Mouse (Mus musculus): Measurements from ENCODE around the gene Gm28043. TPM values are rescaled to one million over a fixed set of nuclear protein-coding genes. Genes with fewer than 3 reads are reported as not detected.

Gene Gm28043
- total and polyA plus RNA-seq, 3 experiments: 1.3 to 3.4 TPM; not detected in 1

DNA sequence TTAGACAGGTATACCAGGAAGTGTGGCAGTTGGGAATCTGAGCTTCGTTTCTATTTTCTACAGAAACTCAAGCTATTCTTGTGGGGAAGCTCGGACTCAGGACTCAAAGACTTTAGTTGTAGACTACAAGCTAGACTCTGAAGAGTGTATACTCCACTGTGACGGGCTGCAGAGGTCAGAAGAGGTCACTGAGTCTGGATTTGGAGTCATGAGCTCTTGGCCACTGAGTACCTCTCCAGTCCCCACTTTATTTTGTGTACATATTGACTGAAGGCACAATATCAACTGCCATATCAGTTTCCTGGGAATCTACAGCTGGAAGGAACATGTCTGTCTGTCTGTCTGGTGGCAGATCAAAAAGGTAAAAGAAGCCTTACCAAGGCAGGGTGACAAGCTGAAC, 4.6 kb downstream of the Gm28043 start:
- no peaks in the 10 kb centered on the region for H3K27me3 ChIP-seq (ENCODE audit: control insufficient read depth in 1 of 2, insufficient read depth in 2 of 2, low read length in 2 of 2)
- H3K4me1 ChIP-seq (ENCODE audit: control insufficient read depth in 1 of 2, insufficient read depth in 2 of 2, low read length in 2 of 2): peaks cover 0 to 12% of the 10 kb centered on the region in 2 experiments; a peak in 2 of 4 replicates
- no peak overlapping the region for H3K4me3 ChIP-seq (ENCODE audit: control insufficient read depth in 1 of 2, insufficient read depth in 1 of 2, low read depth in 2 of 2, low read length in 2 of 2)
- H3K79me2 ChIP-seq (ENCODE audit: control insufficient read depth, insufficient read depth, low read length, poor library complexity): peaks cover 37% of the 10 kb centered on the region
- no peak for DNase-seq (ENCODE audit: low read depth, low spot score)
- no peak for TF ChIP-seq POLR2A (IDR thresholded peaks at IDR 0.05; ENCODE audit: control insufficient read depth in 1 of 2, insufficient read depth in 1 of 2, low read depth in 1 of 2, low read length in 2 of 2, poor library complexity in 1 of 2)
- TF ChIP-seq POLR2AphosphoS2 (IDR thresholded peaks at IDR 0.05; ENCODE audit: low read length): no peak
- TF ChIP-seq MAZ (IDR thresholded peaks at IDR 0.05; ENCODE audit: low read depth, low read length): no peak
- no peak overlapping the region for H3K9ac ChIP-seq (ENCODE audit: control insufficient read depth, low read depth, low read length, poor library complexity, severe bottlenecking)
- H3K9me3 ChIP-seq (replicated peaks; ENCODE audit: insufficient read depth, low read length): no peaks in the 10 kb centered on the region
- H3K27ac ChIP-seq (ENCODE audit: control insufficient read depth, low read depth, low read length): no peak overlapping the region
- peaks cover 9 to 15% of the 10 kb centered on the region in 2 experiments for H3K36me3 ChIP-seq (ENCODE audit: control insufficient read depth in 1 of 2, insufficient read depth in 2 of 2, low read length in 2 of 2)

DNA sequence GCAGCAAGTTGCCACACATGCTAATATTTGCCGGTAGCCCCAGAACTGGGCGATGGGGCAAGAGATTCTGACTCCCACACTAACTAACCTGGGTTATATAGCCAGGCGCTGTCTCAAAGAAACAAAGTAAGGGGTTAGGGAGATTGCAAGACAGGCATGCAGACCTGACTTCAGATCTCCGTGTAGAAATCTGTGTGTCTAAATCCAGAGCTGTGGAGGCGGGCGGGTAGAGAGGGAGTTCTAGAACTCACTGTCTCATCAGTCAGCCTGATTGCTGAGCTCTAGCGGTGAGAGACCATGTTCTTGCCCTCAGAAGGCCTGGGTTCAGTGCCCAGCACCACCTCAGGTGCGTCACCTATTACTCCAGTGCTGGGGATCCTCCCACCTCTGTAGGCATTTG, 8.8 kb downstream of the Gm28043 start:
- H3K9me3 ChIP-seq (replicated peaks; ENCODE audit: insufficient read depth, low read length): no peaks in the 10 kb centered on the region
- H3K9ac ChIP-seq (ENCODE audit: control insufficient read depth, low read depth, low read length, poor library complexity, severe bottlenecking): no peak overlapping the region
- H3K36me3 ChIP-seq (ENCODE audit: control insufficient read depth in 1 of 2, insufficient read depth in 2 of 2, low read length in 2 of 2): peaks cover 0 to 15% of the 10 kb centered on the region in 2 experiments; a peak in 2 of 4 replicates
- no peaks in the 10 kb centered on the region for H3K27me3 ChIP-seq (ENCODE audit: control insufficient read depth in 1 of 2, insufficient read depth in 2 of 2, low read length in 2 of 2)
- peaks cover under 1% of the 10 kb centered on the region; the same call in 1 of the 2 replicates for H3K79me2 ChIP-seq (ENCODE audit: control insufficient read depth, insufficient read depth, low read length, poor library complexity)
- no peaks in the 10 kb centered on the region for H3K4me1 ChIP-seq (ENCODE audit: control insufficient read depth in 1 of 2, insufficient read depth in 2 of 2, low read length in 2 of 2)
- no peak for TF ChIP-seq GATA1 (IDR thresholded peaks at IDR 0.05; ENCODE audit: low read depth, low read length)
- TF ChIP-seq MAX (IDR thresholded peaks at IDR 0.05; ENCODE audit: low read length): no peak
- no peak for TF ChIP-seq ETS1 (IDR thresholded peaks at IDR 0.05; ENCODE audit: low read depth, low read length)
- TF ChIP-seq CTCF (IDR thresholded peaks at IDR 0.05 in 2 of 3, conservative IDR thresholded peaks at IDR 0.05 in 1 of 3; ENCODE audit: control insufficient read depth in 1 of 3, insufficient read depth in 1 of 3, low read depth in 2 of 3, low read length in 3 of 3, poor library complexity in 1 of 3, severe bottlenecking in 1 of 3): no peak
- TF ChIP-seq RAD21 (IDR thresholded peaks at IDR 0.05; ENCODE audit: low read depth, low read length): no peak
- TF ChIP-seq TCF12 (IDR thresholded peaks at IDR 0.05; ENCODE audit: low read depth, low read length): no peak
- no peak for TF ChIP-seq KAT2A (conservative IDR thresholded peaks at IDR 0.05; ENCODE audit: low read depth, low read length)
- TF ChIP-seq BHLHE40 (IDR thresholded peaks at IDR 0.05; ENCODE audit: borderline replicate concordance, low read depth, low read length): no peak
- TF ChIP-seq POLR2AphosphoS5 (IDR thresholded peaks at IDR 0.05; ENCODE audit: borderline replicate concordance, low read depth, low read length): no peak
- no peak for TF ChIP-seq SMC3 (IDR thresholded peaks at IDR 0.05; ENCODE audit: low read depth, low read length)
- no peak for TF ChIP-seq RCOR1 (IDR thresholded peaks at IDR 0.05; ENCODE audit: low read depth, low read length)
- TF ChIP-seq MAZ (IDR thresholded peaks at IDR 0.05; ENCODE audit: low read depth, low read length): no peak
- no peak for TF ChIP-seq GABPA (IDR thresholded peaks at IDR 0.05; ENCODE audit: low read depth, low read length)
- no peak for TF ChIP-seq NRF1 (IDR thresholded peaks at IDR 0.05; ENCODE audit: insufficient read depth, low read depth, low read length, poor library complexity, severe bottlenecking)
- TF ChIP-seq POLR2A (IDR thresholded peaks at IDR 0.05; ENCODE audit: control insufficient read depth in 1 of 2, insufficient read depth in 1 of 2, low read depth in 1 of 2, low read length in 2 of 2, poor library complexity in 1 of 2): no peak
- TF ChIP-seq MEF2A (IDR thresholded peaks at IDR 0.05; ENCODE audit: extremely low read depth, insufficient replicate concordance, low read depth, low read length, poor library complexity, severe bottlenecking): no peak
- TF ChIP-seq NELFE (IDR thresholded peaks at IDR 0.05; ENCODE audit: low read depth, low read length): no peak
- TF ChIP-seq MYB (IDR thresholded peaks at IDR 0.05; ENCODE audit: low read depth, low read length): no peak
- H3K4me3 ChIP-seq (ENCODE audit: control insufficient read depth in 1 of 2, insufficient read depth in 1 of 2, low read depth in 2 of 2, low read length in 2 of 2): no peak overlapping the region
- DNase-seq (ENCODE audit: low read depth, low spot score): no peak
- H3K27ac ChIP-seq (ENCODE audit: control insufficient read depth, low read depth, low read length): no peak overlapping the region
